ENCODE assay signal across 9 mouse cellular contexts in genomic region chr14:122475557-122476040, GRCm38 (mm10). TPM values are rescaled to one million over a fixed set of nuclear protein-coding genes. Genes with fewer than 3 reads are reported as not detected.
DNase-seq lines count a peak whose midpoint lies in the region; ATAC-seq and TF ChIP-seq lines count a peak whose summit lies in the region.
"Had no signal": no experiment of that assay in that cellular context is flagged by ENCODE, and none has a peak within 500 bp of the region (broad histone marks: within the 10 kb centered on the region; RNA-seq: fewer than 3 reads in every experiment).

No protein-coding gene starts in this region.

- no peaks in the 10 kb centered on the region for H3K27me3 ChIP-seq in cerebellum, adult 2 months (ENCODE audit: control insufficient read depth, insufficient read depth, low read length)
- peaks cover 58% of the 10 kb centered on the region for H3K27me3 ChIP-seq in spleen, adult 2 months (ENCODE audit: control insufficient read depth, insufficient read depth, low read length)
- H3K27me3 ChIP-seq in limb, embryonic 13.5 days: peaks cover 77% of the 10 kb centered on the region

- 0 out of 2 replicates have a peak, but pooled peaks have one; percentile 15 for TF ChIP-seq POLR2A in cerebellum, adult 2 months (IDR thresholded peaks at IDR 0.05; ENCODE audit: borderline replicate concordance, insufficient read depth, low read length)
- TF ChIP-seq POLR2A in spleen, adult 2 months (IDR thresholded peaks at IDR 0.05; ENCODE audit: low read depth, low read length): no peak
- TF ChIP-seq POLR2A in olfactory bulb, adult 2 months (IDR thresholded peaks at IDR 0.05; ENCODE audit: insufficient read depth, low read depth, low read length): no peak

- H3K27ac ChIP-seq in cerebellum, adult 2 months (ENCODE audit: insufficient read depth, low read length): peak overlapping the region; percentile 98
- H3K27ac ChIP-seq in spleen, adult 2 months (ENCODE audit: insufficient read depth, low read length): no peak overlapping the region
- peak overlapping the region; percentile 93 for H3K27ac ChIP-seq in limb, embryonic 13.5 days
- peak overlapping the region; percentile 81 for H3K27ac ChIP-seq in olfactory bulb, adult 2 months (ENCODE audit: insufficient read depth, low read depth, low read length)

- H3K4me1 ChIP-seq in cerebellum, adult 2 months (ENCODE audit: control insufficient read depth, insufficient read depth, low read length): no peaks in the 10 kb centered on the region; the same call in 1 of the 2 replicates
- H3K4me1 ChIP-seq in spleen, adult 2 months (ENCODE audit: control insufficient read depth, insufficient read depth, insufficient read length): peaks cover 13% of the 10 kb centered on the region
- H3K4me1 ChIP-seq in limb, embryonic 13.5 days: peaks cover 37% of the 10 kb centered on the region
- peaks cover 9% of the 10 kb centered on the region for H3K4me1 ChIP-seq in olfactory bulb, adult 2 months (ENCODE audit: control insufficient read depth, insufficient read depth, low read length)

- peak overlapping the region; percentile 98 for H3K4me3 ChIP-seq in cerebellum, adult 2 months (replicated peaks; ENCODE audit: insufficient read depth, low read depth, low read length)
- H3K4me3 ChIP-seq in spleen, adult 2 months (ENCODE audit: extremely low read depth, insufficient read depth, insufficient read length): peak overlapping the region; percentile 26; the same call in 1 of the 2 replicates
- H3K4me3 ChIP-seq in limb, embryonic 13.5 days: peak overlapping the region; percentile 64
- H3K4me3 ChIP-seq in olfactory bulb, adult 2 months (ENCODE audit: insufficient read depth, low read depth, low read length): peak overlapping the region; percentile 59

- no peaks in the 10 kb centered on the region for H3K9me3 ChIP-seq in limb, embryonic 13.5 days

- whole genome bisulfite sequencing in cerebellum, adult 2 months: under 1% methylated on average over 65 of the region's 65 CpGs
- WGBS in spleen, adult 2 months: 1% methylated on average over 65 of the region's 65 CpGs
- under 1% methylated on average over 58 of the region's 65 CpGs for WGBS in limb, embryonic 13.5 days
- WGBS in olfactory bulb, adult 2 months: under 1% methylated on average over 59 of the region's 65 CpGs

- H3K9ac ChIP-seq in limb, embryonic 13.5 days: peak overlapping the region; percentile 83

- TF ChIP-seq CTCF in cerebellum, adult 2 months (IDR thresholded peaks at IDR 0.05; ENCODE audit: borderline replicate concordance, insufficient read depth, low read depth, low read length): no peak
- no peak for TF ChIP-seq CTCF in spleen, adult 2 months (IDR thresholded peaks at IDR 0.05; ENCODE audit: extremely low read depth, insufficient read depth, insufficient read length, insufficient replicate concordance)
- TF ChIP-seq CTCF in olfactory bulb, adult 2 months (IDR thresholded peaks at IDR 0.05; ENCODE audit: insufficient read depth, low read depth, low read length): no peak

- ATAC-seq in limb, embryonic 13.5 days (ENCODE audit: low FRiP score, low read depth): no peak

- no peaks in the 10 kb centered on the region for H3K36me3 ChIP-seq in spleen, adult 2 months (ENCODE audit: control insufficient read depth, insufficient read depth, low read length)
- H3K36me3 ChIP-seq in limb, embryonic 13.5 days: no peaks in the 10 kb centered on the region

- peak overlapping the region; percentile 80 for H3K4me2 ChIP-seq in limb, embryonic 13.5 days (replicated peaks)

- no peak for DNase-seq in cerebellum, adult 2 months
- DNase-seq in cerebellum, adult 11-12 months: no peak
- DNase-seq in spleen, adult 2 months (ENCODE audit: low read depth in 1 of 2, low spot score in 2 of 2): no peak
- no peak for DNase-seq in spleen, adult 12 weeks (ENCODE audit: low spot score)
- no peak for DNase-seq in spleen, postnatal 14 days (ENCODE audit: low spot score in 2 of 2)
- DNase-seq in adrenal gland, postnatal 10 days: no peak

RNA-seq across cellular contexts. Expression of gene Zic2, which starts 0.4 kb away (rescaled TPM):
- polyA plus RNA-seq in cerebellum, adult 2 months (2012; rRNA removed): 157 and 186 TPM in 2 replicates
- not detected in 2 replicates for polyA plus RNA-seq in spleen, adult 2 months (2012; rRNA removed)
- 2.8 and 3.2 TPM in 2 replicates for polyA plus RNA-seq in limb, embryonic 13.5 days (2015; fragmentation: Nextera tagmentation; extraction: Ambion mirVana)
- polyA plus RNA-seq in olfactory bulb, adult 2 months (2012; ENCODE audit: insufficient read depth, insufficient read length, low replicate concordance, missing spikeins): not detected in 2 replicates
- total RNA-seq in adrenal gland, postnatal 10 days (2021): under 1 TPM; 0.15 to 0.21 TPM

RNA-seq across cellular contexts. Expression of gene Zic5, which starts 10.1 kb away (rescaled TPM):
- 27.5 and 30.4 TPM in 2 replicates for polyA plus RNA-seq in cerebellum, adult 2 months (2012; rRNA removed)
- polyA plus RNA-seq in spleen, adult 2 months (2012; rRNA removed): not detected in 2 replicates
- 2.3 and 2.6 TPM in 2 replicates for polyA plus RNA-seq in limb, embryonic 13.5 days (2015; fragmentation: Nextera tagmentation; extraction: Ambion mirVana)
- not detected in 2 replicates for polyA plus RNA-seq in olfactory bulb, adult 2 months (2012; ENCODE audit: insufficient read depth, insufficient read length, low replicate concordance, missing spikeins)
- total RNA-seq in adrenal gland, postnatal 10 days (2021): not detected
- total RNA-seq: gastrocnemius, postnatal 4 days had no signal

RNA-seq across cellular contexts. Expression of gene Gm10837, which starts 14.8 kb away (rescaled TPM):
- 2.7 TPM in 2 replicates for polyA plus RNA-seq in cerebellum, adult 2 months (2012; rRNA removed)
- polyA plus RNA-seq in spleen, adult 2 months (2012; rRNA removed): not detected in 2 replicates
- not detected in 2 replicates for polyA plus RNA-seq in limb, embryonic 13.5 days (2015; fragmentation: Nextera tagmentation; extraction: Ambion mirVana)
- not detected in 2 replicates for polyA plus RNA-seq in olfactory bulb, adult 2 months (2012; ENCODE audit: insufficient read depth, insufficient read length, low replicate concordance, missing spikeins)
- not detected for total RNA-seq in adrenal gland, postnatal 10 days (2021)
- total RNA-seq: gastrocnemius, postnatal 4 days had no signal

RNA-seq across cellular contexts. Expression of gene Gm5089, which starts 24.7 kb away (rescaled TPM):
- 0.49 TPM in 2 replicates for polyA plus RNA-seq in cerebellum, adult 2 months (2012; rRNA removed)
- polyA plus RNA-seq in spleen, adult 2 months (2012; rRNA removed): not detected in 2 replicates
- polyA plus RNA-seq in limb, embryonic 13.5 days (2015; fragmentation: Nextera tagmentation; extraction: Ambion mirVana): 0.18 and 0.37 TPM in 2 replicates
- polyA plus RNA-seq in olfactory bulb, adult 2 months (2012; ENCODE audit: insufficient read depth, insufficient read length, low replicate concordance, missing spikeins): not detected in 2 replicates
- not detected for total RNA-seq in adrenal gland, postnatal 10 days (2021)
- total RNA-seq: gastrocnemius, postnatal 4 days had no signal

RNA-seq across cellular contexts. Expression of gene Pcca, which starts 58.5 kb away (rescaled TPM):
- polyA plus RNA-seq in cerebellum, adult 2 months (2012; rRNA removed): 68.3 and 84.5 TPM in 2 replicates
- 2.6 and 4.8 TPM in 2 replicates for polyA plus RNA-seq in spleen, adult 2 months (2012; rRNA removed)
- polyA plus RNA-seq in limb, embryonic 13.5 days (2015; fragmentation: Nextera tagmentation; extraction: Ambion mirVana): 26.9 and 28.3 TPM in 2 replicates
- polyA plus RNA-seq in olfactory bulb, adult 2 months (2012; ENCODE audit: insufficient read depth, insufficient read length, low replicate concordance, missing spikeins): not detected in 2 replicates
- 100 to 1,000 TPM; 167 to 170 TPM for total RNA-seq in adrenal gland, postnatal 10 days (2021)

Comparison
In these comparisons a context has a peak if more than half of its experiments do, and no peak if none do; other contexts are left out.
1. H3K4me3 ChIP-seq: peak in every context shown above with its lines; median percentile 98 in cerebellum, adult 2 months; 64 in limb, embryonic 13.5 days; 59 in olfactory bulb, adult 2 months; 26 in spleen, adult 2 months.
2. RNA of gene Zic2, which starts 0.4 kb away (polyA plus RNA-seq): 157 to 186 TPM in cerebellum, adult 2 months; 2.8 to 3.2 TPM in limb, embryonic 13.5 days, not detected in spleen, adult 2 months and not detected in olfactory bulb, adult 2 months; every median in the first group is over 10 times any median in the second.